In the genomic region with DNA sequence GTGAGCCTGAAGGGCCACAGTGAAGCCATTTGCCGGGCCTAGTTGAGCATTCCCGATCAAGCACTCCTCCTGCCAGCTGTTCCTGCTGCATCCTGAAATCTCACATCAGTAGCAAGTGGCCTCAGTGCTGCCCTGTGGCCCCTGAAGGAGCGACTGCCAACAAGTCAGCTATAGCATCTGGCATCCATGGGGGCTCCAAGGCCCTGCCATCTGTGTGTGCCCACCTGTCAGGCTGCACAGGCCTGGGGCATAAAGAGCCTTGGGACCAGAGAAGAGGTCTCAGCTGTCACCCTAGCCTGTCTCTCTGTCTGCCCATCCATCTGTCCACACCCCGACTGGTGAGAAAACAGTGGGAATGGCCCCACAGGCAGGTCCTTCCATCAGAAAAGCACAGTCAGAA, we compare ENCODE assay signal across 9 mouse cellular contexts. TPM values are rescaled to one million over a fixed set of nuclear protein-coding genes. Genes with fewer than 3 reads are reported as not detected.
DNase-seq lines count a peak whose midpoint lies in the region; ATAC-seq and TF ChIP-seq lines count a peak whose summit lies in the region.
"Had no signal": no experiment of that assay in that cellular context is flagged by ENCODE, and none has a peak within 500 bp of the region (broad histone marks: within the 10 kb centered on the region; RNA-seq: fewer than 3 reads in every experiment).

No protein-coding gene starts in this region.

- H3K27ac ChIP-seq in heart, postnatal 0 days (ENCODE audit: low read depth): peak overlapping the region; percentile 84
- 0 out of 2 replicates have a peak overlapping the region, but pooled peaks have one; percentile 5 for H3K27ac ChIP-seq in embryonic facial prominence, embryonic 12.5 days
- H3K27ac ChIP-seq in lung, postnatal 0 days (ENCODE audit: low read length): peak overlapping the region; percentile 40; the same call in 1 of the 2 replicates

- ATAC-seq in heart, postnatal 0 days (ENCODE audit: insufficient read depth, low read depth): no peak
- no peak for ATAC-seq in embryonic facial prominence, embryonic 12.5 days (ENCODE audit: insufficient number of reproducible peaks, insufficient read depth, low FRiP score, low TSS enrichment)
- peak; percentile 18 for ATAC-seq in lung, postnatal 0 days

- peaks cover 59% of the 10 kb centered on the region for H3K4me1 ChIP-seq in heart, postnatal 0 days (ENCODE audit: control insufficient read depth, insufficient read depth)
- H3K4me1 ChIP-seq in lung, adult 2 months (ENCODE audit: control insufficient read depth, insufficient read depth, low read length): peaks cover 14% of the 10 kb centered on the region
- peaks cover 10% of the 10 kb centered on the region for H3K4me1 ChIP-seq in embryonic facial prominence, embryonic 12.5 days
- H3K4me1 ChIP-seq in lung, postnatal 0 days (ENCODE audit: insufficient read depth, low read depth, low read length): peaks cover 14% of the 10 kb centered on the region

- H3K4me2 ChIP-seq in heart, postnatal 0 days (ENCODE audit: low read depth, low read length): no peak overlapping the region
- H3K4me2 ChIP-seq in embryonic facial prominence, embryonic 12.5 days (replicated peaks): no peak overlapping the region
- no peak overlapping the region for H3K4me2 ChIP-seq in lung, postnatal 0 days (replicated peaks; ENCODE audit: low read depth, low read length)

- no peak overlapping the region for H3K9ac ChIP-seq in heart, postnatal 0 days (replicated peaks; ENCODE audit: low read depth, low read length)
- H3K9ac ChIP-seq in embryonic facial prominence, embryonic 12.5 days: no peak overlapping the region
- no peak overlapping the region for H3K9ac ChIP-seq in lung, postnatal 0 days (replicated peaks; ENCODE audit: low read depth)

- no peaks in the 10 kb centered on the region for H3K36me3 ChIP-seq in heart, postnatal 0 days (replicated peaks; ENCODE audit: control insufficient read depth, insufficient read depth, low read length)
- no peaks in the 10 kb centered on the region for H3K36me3 ChIP-seq in embryonic facial prominence, embryonic 12.5 days
- H3K36me3 ChIP-seq in lung, postnatal 0 days (ENCODE audit: insufficient read depth, low read length): no peaks in the 10 kb centered on the region

- no peak for TF ChIP-seq EP300 in heart, postnatal 0 days (IDR thresholded peaks at IDR 0.05; ENCODE audit: low read depth)
- TF ChIP-seq EP300 in lung, postnatal 0 days (IDR thresholded peaks at IDR 0.05): no peak

- H3K27me3 ChIP-seq in heart, postnatal 0 days (ENCODE audit: control insufficient read depth, insufficient read depth, low read length): no peaks in the 10 kb centered on the region
- no peaks in the 10 kb centered on the region for H3K27me3 ChIP-seq in embryonic facial prominence, embryonic 12.5 days
- no peaks in the 10 kb centered on the region for H3K27me3 ChIP-seq in lung, postnatal 0 days (replicated peaks; ENCODE audit: insufficient read depth, low read length)

- WGBS in heart, postnatal 0 days: 63% methylated on average over 4 of the region's 4 CpGs
- WGBS in lung, adult 2 months: 49% methylated on average over 4 of the region's 4 CpGs
- WGBS in embryonic facial prominence, embryonic 12.5 days: 69% methylated on average over 4 of the region's 4 CpGs
- WGBS in lung, postnatal 0 days: 29% methylated on average over 4 of the region's 4 CpGs

- TF ChIP-seq POLR2A in lung, adult 2 months (IDR thresholded peaks at IDR 0.05; ENCODE audit: borderline replicate concordance, extremely low read depth, low read depth, low read length): no peak

- DNase-seq in heart, postnatal 0 days (ENCODE audit: low spot score): no peak
- no peak for DNase-seq in heart, adult 18-20 months
- peak; percentile 17 for DNase-seq in lung, adult 2 months
- no peak for DNase-seq in lung, postnatal 14 days
- DNase-seq in lung, postnatal 0 days (ENCODE audit: low spot score): no peak
- no peak for DNase-seq in right cerebral cortex, postnatal 4 days
- DNase-seq: cerebellum, adult 9-11 months had no signal

- no peak for TF ChIP-seq CTCF in heart, postnatal 0 days (IDR thresholded peaks at IDR 0.05; ENCODE audit: low read depth)
- TF ChIP-seq CTCF in lung, adult 2 months (IDR thresholded peaks at IDR 0.05; ENCODE audit: insufficient read depth, low read length): no peak
- TF ChIP-seq CTCF in lung, postnatal 0 days (IDR thresholded peaks at IDR 0.05): no peak

- H3K9me3 ChIP-seq in heart, postnatal 0 days (replicated peaks; ENCODE audit: control insufficient read depth, low read length): no peaks in the 10 kb centered on the region
- no peaks in the 10 kb centered on the region for H3K9me3 ChIP-seq in embryonic facial prominence, embryonic 12.5 days
- H3K9me3 ChIP-seq in lung, postnatal 0 days (ENCODE audit: low read length): no peaks in the 10 kb centered on the region

- H3K4me3 ChIP-seq in heart, postnatal 0 days (ENCODE audit: low read depth, low read length): no peak overlapping the region
- H3K4me3 ChIP-seq in lung, adult 2 months (replicated peaks; ENCODE audit: extremely low read depth, low read depth, low read length): no peak overlapping the region
- no peak overlapping the region for H3K4me3 ChIP-seq in embryonic facial prominence, embryonic 12.5 days
- H3K4me3 ChIP-seq in lung, postnatal 0 days (ENCODE audit: low read depth, low read length): no peak overlapping the region
- H3K4me3 ChIP-seq: erythroblast, embryonic 14.5 days had no signal

RNA-seq across cellular contexts. Expression of gene Pde2a, which starts 43.4 kb away (rescaled TPM):
- 4.7 and 35.2 TPM in 2 replicates for total RNA-seq in heart, postnatal 0 days (2014; rRNA removed; ENCODE audit: low replicate concordance)
- 19.3 and 22.1 TPM in 2 replicates for polyA plus RNA-seq in heart, postnatal 0 days (2015; fragmentation: Nextera tagmentation; extraction: Ambion mirVana)
- 10 to 100 TPM; 43.4 to 49.6 TPM for total RNA-seq in heart, adult 18-20 months (2021)
- polyA plus RNA-seq in lung, adult 2 months (2012; rRNA removed): 8.7 and 9.3 TPM in 2 replicates
- polyA plus RNA-seq in embryonic facial prominence, embryonic 12.5 days (2016; fragmentation: Nextera tagmentation; extraction: Ambion mirVana): 20.4 and 21.3 TPM in 2 replicates
- 3.2 and 4.3 TPM in 2 replicates for polyA plus RNA-seq in lung, postnatal 0 days (2015; fragmentation: Nextera tagmentation; extraction: Ambion mirVana)

RNA-seq across cellular contexts. Expression of gene Gm45837, which starts 54.2 kb away (rescaled TPM):
- total RNA-seq in heart, postnatal 0 days (2014; rRNA removed; ENCODE audit: low replicate concordance): 33.8 TPM in 1 of 2 replicates, not detected in the other
- 2.4 TPM in 1 of 2 replicates, not detected in the other for polyA plus RNA-seq in heart, postnatal 0 days (2015; fragmentation: Nextera tagmentation; extraction: Ambion mirVana)
- 1 to 10 TPM; 2.6 to 3.0 TPM for total RNA-seq in heart, adult 18-20 months (2021)
- 0.68 and 1.7 TPM in 2 replicates for polyA plus RNA-seq in lung, adult 2 months (2012; rRNA removed)
- not detected in 2 replicates for polyA plus RNA-seq in embryonic facial prominence, embryonic 12.5 days (2016; fragmentation: Nextera tagmentation; extraction: Ambion mirVana)
- polyA plus RNA-seq in lung, postnatal 0 days (2015; fragmentation: Nextera tagmentation; extraction: Ambion mirVana): 4.0 and 4.2 TPM in 2 replicates
- polyA plus RNA-seq: erythroblast, embryonic 14.5 days had no signal

Comparison
In these comparisons a context has a peak if more than half of its experiments do, and no peak if none do; other contexts are left out.
1. H3K27ac ChIP-seq: peak in every context shown above with its lines; median percentile 84 in heart, postnatal 0 days; 40 in lung, postnatal 0 days; 5 in embryonic facial prominence, embryonic 12.5 days.